Mouse (Mus musculus): ENCODE results near the gene Ubap1l.

The Ubap1l gene

DNA sequence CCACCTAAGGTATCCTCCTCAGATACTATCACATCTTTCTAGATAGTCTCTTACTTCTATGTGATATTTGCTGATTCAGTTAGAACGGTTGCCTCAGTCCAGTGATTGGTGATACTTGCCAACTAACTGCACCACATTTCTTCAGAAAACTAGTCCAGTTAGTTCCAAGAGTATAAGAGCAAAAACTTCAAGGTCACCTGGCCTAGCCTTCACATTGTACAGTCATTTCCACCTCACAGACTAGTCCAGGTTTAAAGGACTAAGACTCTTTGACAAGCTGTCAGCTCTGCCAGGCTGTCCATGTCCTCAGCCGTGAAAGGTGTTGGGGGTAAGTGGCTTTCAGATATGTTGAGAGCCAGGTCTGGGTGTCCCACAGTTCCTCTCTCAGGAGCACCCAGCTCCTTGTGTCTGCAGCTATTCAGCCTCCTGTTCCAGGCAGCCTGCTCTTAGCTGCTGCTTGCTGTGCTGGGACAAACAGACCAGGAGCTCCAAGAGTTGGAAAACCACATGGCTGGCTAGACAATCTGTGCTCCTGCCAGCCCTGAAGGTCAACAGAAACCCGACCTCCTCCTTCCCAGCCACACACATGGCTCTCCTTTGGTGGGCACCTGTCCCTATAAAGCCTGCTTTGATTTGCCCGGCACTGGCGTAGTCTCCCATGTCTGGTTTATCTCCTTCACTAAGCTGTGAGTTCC is 13.8 kb downstream of the Ubap1l start:
- no peak for DNase-seq (ENCODE audit: low spot score)

DNA sequence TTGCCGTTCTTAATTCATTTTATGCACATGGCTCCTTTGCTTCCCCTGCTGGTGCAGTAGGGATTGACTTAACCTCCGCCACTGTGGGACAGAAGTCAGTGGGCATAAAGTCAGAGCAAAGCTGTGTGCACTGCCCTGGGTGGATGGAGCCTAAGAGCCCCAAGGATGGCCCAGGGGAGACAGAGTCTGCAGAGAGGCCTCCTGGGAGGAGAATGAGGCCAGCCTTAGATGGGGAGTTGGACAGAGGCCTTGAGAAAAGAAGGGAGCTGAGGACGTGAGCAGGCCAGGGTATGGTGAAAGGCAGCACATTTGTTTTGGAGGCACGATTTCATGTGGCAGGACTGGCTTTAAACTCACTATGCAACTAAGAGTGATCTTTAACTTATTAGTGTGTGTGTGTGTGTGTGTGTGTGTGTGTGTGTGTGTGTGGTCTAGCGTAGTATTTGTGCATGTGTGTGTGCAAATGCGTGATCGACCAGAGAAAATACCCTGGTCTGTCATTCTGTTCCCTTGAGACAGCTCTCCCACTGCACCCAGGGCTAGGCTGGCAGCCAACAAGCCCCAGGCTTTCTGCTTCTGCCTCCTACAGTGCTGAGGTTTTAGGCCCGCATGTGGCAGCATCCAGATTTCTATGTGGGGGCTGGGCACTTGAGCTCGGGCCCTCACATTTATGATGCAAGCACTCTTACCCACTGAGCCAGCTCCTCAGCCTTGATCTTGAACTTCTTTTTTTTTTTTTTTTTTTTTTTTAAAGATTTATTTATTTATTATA is 14.5 kb downstream of the Ubap1l start:
- no peak for DNase-seq (ENCODE audit: low spot score)

DNA sequence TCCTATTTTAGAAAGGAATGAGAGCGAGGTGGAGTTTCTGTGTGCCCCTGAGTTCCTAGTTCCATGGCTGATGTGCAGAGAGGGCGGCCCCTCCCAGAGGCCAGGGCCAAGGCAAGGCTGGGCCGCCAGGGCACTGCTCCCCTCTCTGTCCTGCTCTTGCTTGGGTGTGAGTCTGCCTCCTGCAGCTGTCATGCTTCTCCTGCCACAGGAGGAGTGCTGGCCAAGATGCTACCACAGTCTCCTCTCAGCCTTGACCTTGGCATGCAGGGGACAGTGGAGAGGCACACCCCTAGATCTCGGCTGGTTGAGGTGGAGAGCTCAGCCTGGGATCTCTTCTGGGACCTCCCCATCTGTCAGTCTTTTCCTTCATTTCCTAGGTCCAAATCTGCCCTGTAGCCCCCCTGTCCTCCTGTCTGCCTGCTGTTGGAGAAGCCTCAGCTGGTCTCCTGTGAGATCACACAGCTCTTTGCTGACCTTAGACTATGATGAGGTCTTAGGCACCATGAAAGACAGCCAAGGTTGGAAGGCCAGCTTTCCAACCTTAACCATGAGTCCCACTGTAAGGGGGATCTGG is 20.3 kb downstream of the Ubap1l start:
- no peak for DNase-seq (ENCODE audit: low spot score)

DNA sequence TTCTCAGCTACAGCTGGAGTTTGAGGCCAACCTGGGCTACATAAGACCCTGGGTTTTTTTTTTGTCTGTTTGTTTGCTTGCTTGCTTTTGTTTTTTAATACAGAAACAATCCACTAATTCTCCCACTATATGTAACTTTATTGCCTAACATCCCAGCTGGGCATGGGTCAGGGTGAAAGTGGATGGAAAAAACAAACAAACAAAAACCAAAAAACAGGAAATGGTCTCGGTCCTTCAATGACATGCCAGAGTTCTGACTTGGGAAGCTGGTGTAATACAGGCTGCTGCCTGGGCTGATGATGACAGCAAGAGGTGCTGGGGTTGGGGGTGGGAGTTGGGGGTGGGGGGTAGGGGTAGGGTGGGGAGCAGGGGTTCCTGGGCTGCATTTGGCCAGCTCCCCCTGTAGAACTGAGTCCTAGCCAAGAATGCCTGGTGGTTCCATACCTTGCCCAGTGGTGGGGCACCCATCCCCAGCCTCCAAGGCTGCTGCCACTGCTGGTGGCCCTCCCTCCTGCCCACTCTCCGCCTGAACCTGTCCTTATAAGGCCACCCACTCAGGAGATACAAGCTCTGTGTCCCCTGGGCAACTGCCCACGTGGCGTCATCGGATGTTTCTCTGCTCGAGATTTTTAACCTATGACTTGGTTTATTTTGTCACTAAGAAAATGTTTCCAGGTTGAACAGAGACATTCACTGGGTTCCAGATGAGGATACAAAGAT is 21.4 kb downstream of the Ubap1l start:
- no peak for DNase-seq (ENCODE audit: low spot score)

DNA sequence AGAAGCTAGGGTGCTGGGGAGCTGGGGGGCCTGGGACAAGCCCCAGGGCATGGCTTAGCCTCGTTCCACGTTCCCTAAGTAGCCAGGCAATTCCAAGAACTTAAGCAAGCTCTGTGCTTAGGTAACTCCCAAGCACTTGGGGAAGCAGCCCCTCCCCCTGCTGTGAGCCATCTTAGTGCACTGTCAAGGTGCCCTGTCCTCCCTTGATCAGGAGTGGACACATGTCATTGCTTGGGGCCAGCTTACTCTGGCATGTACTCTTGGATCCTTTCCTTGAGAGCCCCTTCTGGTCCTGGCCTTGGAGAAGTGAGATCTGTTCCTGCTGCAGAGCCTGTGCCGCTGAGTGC is 21.9 kb downstream of the Ubap1l start:
- no peak for DNase-seq (ENCODE audit: low spot score)

DNA sequence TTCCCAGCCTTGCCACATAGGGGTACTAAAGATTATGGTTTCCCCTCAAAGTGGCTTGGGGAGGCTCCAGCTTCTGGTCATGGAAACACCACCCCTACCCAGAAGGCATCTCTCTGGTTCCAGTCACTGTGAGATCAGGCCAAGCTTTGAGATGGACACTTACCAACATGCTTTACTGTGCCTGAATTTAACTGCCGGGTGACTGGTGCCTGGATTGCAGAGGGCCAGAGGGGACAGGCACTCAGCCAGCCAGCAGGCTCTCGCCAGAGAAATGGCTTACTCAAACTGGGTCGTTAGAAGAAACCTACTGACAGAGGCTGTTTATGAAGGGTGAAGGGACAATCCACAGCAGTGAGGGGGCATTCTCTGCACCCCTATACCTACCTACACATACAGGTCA is 23.4 kb downstream of the Ubap1l start:
- no peak for DNase-seq (ENCODE audit: low spot score)

DNA sequence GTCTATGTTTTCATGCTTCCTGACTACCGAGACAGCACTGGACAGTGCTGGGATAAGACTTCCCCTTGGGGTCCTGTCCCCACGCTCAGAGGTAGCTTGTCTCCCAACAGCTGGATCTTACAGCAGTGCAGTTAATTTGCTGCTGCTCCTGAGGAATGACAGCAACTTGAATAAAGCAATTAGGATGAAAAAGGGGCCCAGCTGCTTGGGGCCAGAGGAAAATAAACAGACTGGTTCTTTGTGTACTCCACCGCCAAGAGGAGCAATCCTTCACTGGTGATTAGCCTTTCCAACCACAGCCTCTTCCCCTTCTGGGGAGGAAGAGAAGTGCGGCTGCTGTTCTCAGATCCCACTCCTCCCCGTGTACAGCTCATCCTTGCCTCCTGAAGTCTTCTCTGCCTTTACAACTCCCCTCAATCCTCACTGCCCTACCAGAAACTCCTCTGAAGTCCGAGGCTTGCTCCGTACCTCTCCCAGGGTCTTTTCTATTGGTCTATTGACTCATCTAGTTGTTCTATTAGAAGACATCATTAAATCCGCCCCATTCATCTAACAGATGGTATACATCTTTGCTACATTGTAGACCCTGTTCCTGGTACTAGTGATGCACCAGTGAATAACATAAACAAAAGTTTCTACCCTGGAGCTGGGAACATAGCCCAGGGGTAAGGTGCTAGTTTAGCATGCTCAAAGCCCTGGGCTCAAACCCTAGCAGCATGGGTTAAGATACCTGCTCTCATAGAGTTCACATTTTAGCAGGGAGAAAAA is 25.7 kb downstream of the Ubap1l start:
- peak; percentile 60 for DNase-seq (ENCODE audit: low spot score)

DNA sequence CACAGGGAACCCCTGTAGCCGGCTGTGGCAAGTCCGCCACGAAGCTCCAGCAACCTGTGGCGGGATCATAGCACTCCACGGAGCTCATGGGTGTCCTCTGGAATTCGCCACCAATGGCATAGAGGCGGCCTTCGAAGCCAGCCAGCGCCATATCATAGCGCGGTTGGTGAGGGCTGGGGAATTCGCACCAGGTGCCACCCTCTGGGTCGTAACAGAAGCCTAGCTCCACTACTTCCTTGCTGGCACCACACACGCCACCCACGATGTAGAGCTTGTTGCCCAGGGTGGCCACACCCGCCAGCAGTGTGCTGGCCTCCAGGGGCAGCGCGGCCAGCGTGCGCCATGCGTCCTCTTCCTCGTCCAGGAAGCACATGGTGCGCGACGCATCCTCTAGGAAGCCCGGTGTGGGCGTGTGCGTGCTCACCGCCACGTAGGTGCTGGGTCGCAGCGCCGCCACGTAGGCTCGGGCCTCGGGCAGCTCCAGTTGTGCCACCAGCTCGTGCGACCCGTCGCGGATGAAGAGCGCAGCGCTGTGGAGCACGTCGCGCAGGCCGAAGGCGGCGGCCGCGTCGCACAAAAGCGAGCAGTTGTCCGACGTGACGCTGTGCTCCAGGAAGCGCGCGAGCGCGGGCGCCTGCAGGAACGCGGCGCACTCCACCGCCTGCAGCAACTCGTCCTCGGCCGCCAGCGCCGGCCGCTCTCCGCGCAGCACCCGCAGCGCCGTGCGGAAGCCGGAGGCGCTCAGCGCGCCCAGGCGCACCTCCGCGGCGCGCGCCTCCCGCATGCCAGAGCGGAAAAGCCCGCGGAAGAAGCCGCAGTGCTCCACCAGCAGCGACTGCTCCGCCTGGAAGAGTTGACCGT is 30.1 kb downstream of the Ubap1l start:
- DNase-seq (ENCODE audit: low spot score), result peak; percentile 38

DNA sequence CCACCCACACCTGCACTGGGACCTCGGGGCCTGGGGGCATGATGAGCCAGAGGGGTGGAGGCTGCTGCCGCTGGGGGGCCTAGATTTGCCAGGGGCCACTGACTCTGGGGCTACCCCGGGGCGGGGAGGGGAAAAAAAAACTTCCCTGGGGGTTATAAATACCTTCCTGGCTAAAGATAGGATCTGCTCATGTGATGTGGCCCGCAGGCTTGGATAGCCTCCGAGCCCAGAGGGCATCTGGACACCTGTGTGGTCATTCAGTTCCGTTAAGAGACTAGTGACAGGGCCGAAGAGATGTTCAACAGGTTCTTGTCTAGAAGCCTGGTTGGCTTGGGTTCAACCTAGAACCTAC is 30.7 kb downstream of the Ubap1l start, which contains the start of gene Kbtbd13:
Gene Kbtbd13 (minus strand): TSS at position 40 of the 352 bp plus-strand sequence.
- no peak for DNase-seq (ENCODE audit: low spot score)

DNA sequence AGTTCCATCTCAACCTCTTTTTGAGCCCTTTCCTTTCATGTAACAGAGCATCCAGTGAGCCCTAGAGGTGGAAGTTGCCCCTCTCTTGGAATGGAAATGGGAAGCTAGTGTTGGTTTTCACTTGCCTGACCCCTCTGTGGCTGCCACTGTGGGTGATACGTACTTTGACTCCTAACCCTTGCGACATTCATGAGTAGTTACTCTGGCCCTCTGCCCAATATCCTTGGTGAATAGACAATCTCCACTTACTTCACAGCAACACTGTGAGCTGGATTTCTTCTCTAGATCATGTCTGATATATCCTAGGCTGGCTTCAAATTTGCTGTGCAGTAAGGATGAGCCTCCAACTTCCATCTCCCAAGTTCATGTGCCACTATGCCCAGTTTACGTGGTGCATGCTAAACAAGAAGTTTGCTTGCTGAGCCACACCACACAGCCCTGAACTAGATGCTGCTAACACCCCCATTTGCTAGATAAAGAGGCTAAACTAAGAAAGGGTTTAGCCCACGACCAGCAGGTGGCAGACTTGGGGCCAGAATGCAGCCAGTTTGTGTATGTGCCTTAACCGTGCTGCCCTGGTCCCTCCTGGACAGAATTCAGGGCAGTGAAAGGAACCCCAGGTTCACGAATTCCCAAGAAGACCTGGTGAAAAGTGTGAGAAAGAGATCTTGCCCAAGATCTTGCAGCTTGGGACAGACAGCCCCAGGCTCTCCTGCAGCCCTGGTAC is 32.0 kb downstream of the Ubap1l start:
- DNase-seq (ENCODE audit: low spot score), result peak; percentile 79

DNA sequence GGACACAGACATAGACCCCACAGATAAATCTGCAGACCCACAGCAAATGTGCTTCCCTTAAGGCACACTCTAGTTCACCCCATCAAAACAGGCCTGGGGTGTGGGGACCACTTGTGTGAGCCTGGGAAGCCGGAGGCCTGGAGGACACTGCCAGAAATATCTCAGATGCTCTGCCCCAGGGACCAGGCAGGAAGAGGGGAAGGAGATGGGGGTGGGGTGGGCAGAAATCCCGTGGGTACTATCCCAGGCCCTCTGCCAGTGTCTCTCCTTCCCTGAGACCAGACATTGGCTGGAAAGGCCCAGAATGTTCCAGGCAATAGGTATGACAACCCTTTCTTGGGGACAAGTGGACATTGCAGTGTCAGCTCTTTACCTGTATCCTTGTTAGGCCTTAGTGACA is 32.8 kb downstream of the Ubap1l start:
- no peak for DNase-seq (ENCODE audit: low spot score)

DNA sequence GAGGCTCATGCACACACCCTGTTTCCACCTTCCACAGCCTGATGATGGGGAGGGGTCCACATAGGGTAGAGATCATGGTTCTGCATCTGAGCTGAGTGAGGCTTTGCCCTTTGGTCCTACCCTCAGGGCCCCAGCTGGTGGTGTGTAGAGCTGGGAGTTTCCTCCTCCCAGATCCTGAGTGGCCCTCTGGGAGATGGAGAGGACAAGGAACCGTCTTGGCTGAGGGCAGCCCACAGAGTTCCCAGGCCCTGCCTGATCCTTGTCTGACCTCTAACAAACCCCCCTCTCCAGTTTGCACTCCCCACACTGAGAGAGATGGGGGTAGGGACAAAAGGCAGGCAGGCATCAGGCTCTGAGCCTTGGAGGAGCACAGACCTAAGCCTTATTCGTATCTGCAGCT is 33.5 kb downstream of the Ubap1l start:
- no peak for DNase-seq (ENCODE audit: low spot score)

DNA sequence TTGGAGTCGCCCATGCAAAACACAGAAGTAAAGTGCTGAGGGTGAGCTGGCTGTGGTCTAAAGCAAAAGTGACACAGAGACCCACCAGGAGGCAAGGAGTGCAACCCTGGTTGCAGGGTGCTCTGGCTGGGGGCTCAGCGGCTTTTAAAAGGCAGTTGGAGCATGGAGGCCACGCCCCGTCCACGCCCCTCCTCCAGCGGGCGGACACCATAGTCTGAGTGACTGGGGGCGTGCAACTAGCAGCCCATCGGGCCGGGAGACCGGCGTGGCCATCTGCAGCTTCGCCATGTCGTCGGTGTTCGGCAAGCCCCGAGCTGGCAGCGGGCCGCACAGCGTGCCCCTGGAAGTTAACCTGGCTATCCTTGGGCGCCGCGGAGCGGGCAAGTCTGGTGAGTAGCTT is 37.4 kb downstream of the Ubap1l start, which contains the start of gene Rasl12:
Gene Rasl12 (plus strand): TSS at position 228 of the 400 bp plus-strand sequence.
- DNase-seq (ENCODE audit: low spot score), result peak; percentile 89

DNA sequence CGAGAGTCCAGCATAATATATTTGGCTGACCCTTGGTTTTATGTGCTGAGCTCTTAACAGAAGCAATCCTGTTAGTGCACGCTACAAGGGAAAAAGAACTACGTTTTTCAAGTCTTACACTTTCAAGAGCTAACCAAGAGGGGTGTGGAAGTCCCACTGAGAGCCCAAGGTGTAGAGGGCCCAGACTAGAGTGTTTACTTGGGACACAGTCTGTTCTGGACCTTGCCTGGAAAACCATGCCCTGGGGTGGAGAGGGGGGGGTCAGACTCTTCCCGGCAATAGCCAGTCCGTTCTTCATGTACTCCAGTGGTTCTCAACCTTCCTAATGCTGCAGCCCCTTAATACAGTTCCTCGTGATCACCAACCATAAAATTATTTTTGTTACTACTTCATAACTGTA is 39.1 kb downstream of the Ubap1l start:
- DNase-seq (ENCODE audit: low spot score), result no peak

DNA sequence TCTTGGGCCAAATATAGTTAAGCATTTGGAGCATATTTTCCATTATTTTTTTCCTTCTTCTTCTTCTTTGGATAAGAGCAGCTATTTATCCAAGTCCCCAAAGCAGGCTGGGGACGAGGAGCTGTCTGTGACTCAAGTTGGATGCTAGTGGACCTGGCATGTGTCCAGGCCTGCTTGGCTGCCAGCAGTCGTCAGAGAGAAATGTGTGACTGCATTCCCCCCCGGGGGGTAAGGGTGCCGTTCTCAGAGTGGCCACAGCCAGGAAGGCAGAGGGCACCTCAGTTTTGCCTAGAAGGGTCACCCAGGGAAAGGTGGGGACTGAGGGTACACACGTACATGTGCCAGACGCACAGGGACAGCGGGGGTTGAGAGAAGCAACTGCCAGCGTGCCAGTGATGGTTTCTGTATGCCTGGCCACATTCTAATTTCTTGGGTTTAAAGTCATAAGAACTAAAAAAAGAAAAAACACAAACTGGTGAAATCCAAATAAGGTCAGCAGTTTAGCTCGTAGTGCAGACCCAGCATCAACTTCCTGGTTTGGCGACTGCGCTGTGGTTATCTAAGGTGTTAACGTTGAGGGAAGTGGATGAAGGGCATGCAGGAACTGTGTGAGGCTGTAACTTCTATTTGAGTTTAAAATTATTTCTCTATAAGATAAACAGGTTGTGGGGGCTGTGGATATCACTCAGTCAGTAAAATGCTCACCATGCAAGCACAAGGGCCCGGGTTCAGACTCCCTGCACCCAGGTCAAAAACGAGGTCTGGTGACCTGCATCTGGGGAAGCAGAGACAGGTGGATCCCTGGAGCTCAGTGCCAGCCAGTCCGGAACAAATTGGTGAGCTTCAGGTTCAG is 43.7 kb downstream of the Ubap1l start:
- no peak for DNase-seq (ENCODE audit: low spot score)

DNA sequence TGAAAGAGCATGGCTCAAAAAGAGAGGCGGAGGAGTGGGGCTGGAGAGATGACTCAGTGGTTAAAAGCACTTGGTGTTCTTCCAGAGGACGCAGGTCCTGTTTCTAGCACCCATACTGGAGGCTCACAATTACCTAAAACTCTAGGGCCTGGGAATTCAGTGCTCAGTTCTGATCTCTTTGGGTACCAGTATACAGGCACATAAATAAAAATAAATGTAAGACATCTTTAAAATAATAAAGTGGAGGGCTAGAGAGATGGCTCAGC is 44.3 kb downstream of the Ubap1l start:
- DNase-seq (ENCODE audit: low spot score), result no peak

DNA sequence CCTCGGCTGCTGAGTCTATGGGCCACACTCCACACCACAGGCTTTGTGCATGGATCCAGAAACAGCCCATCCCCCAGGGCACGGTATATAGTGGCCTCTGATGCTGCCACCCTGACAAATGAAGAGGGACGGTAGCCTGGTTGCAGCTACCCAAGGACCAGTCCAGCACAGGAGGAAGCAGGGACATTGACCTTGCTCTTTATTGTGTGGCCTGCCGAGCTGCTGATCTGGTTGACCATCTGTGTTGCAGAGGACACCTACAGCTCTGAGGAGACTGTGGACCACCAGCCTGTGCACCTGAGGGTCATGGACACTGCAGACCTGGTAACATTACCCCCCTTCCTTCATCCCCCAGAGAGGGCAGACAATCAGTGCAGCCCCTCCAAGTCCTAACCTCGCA is 46.5 kb downstream of the Ubap1l start:
- DNase-seq (ENCODE audit: low spot score), result no peak

DNA sequence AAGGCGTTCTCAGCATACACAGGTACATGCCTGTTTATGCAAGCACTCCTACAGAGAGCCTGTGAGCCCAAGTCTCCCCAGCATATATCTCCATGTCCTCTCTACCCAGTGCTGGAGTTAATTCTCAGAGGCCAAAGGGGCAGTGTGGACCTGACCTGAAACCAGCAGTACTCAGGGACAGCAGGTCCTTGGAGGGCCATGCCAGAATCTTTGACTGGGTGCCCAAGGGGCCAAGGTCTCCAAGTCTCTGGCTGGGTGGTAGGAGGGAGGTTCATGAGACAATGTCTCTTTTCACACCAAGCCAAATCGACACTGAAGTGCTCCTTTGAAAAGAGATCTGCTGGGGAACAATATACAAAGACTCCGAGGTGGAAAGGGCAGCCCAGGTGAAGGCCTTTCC is 47.0 kb downstream of the Ubap1l start:
- DNase-seq (ENCODE audit: low spot score), result no peak

DNA sequence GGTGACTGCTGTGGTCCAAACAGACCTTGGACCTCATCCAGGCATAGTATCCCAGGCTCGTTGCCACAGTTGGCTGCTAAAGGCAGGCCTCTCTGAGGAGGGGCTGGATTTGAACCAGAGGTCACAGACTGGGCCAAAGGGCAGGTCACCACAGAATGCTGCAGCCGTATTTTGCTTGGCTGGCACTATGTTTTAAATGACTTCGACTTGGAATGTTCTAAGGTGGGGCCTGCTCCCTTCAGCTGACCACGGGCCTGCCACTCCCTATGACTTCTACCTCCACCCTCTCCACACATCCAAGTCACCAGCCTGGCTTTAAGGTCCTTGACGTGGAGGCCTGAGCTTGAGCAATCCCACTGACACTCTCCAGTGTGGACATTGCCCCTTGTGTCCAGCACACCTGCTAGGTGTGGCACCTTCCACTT is 48.0 kb downstream of the Ubap1l start:
- DNase-seq (ENCODE audit: low spot score), result no peak

DNA sequence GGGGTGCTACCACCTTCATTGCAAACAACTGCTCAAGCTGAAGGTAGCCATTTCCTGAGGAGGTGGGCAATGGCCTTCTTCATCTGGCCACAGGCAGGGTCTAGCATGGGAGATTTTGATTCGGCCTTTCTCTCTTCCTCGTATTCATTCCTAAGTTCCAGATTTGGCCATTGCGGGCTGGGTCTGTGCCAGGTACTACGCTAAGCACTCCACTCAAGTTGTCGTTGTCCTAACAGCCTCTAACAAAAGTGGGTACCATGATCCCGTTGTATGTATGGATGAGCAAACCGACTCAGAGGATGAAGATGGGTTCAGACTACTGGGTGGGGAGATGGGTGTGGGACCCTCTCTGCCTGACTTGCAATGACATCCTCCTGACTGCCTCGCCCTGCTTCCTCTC is 49.5 kb downstream of the Ubap1l start:
- no peak for DNase-seq (ENCODE audit: low spot score)

All from embryo, embryonic 10.5 days (tissue).